Mouse (Mus musculus) forebrain, postnatal 0 days (tissue): ENCODE measurements around the gene Elmo3. TPM values are rescaled to one million over a fixed set of nuclear protein-coding genes. Genes with fewer than 3 reads are reported as not detected.

Experiments
- ATAC-seq: fragments of 200-750 bp; cut with Nextera tagmentation; 2 replicates; pipeline ENCODE4 v1.8.0; 2017; ENCODE audit warnings: mild to moderate bottlenecking, moderate library complexity
- DNase-seq: peaks from one replicate; pipeline ENCODE4 v3.0.0-alpha.2; 2015
- H3K27ac ChIP-seq: fragments of 300-500 bp; sonication (generic); 2 replicates; pipeline ENCODE4 v1.5.1; 2014; ENCODE audit warnings: low read depth, mild to moderate bottlenecking, antibody characterized with exemption, low read length, moderate library complexity, mixed read lengths
- H3K27me3 ChIP-seq: fragments of 300-500 bp; sonication (generic); 2 replicates; pipeline ENCODE4 v1.6.1; 2014; ENCODE audit warnings: mild to moderate bottlenecking, low read length, mixed read lengths; ENCODE audit not compliant: insufficient read depth
- H3K36me3 ChIP-seq: fragments of 300-500 bp; sonication (generic); 2 replicates; pipeline ENCODE4 v1.6.1; 2014; ENCODE audit warnings: mild to moderate bottlenecking, moderate library complexity; ENCODE audit not compliant: insufficient read depth
- H3K4me1 ChIP-seq: fragments of 300-500 bp; sonication (generic); 2 replicates; pipeline ENCODE4 v1.6.1; 2014; ENCODE audit warnings: antibody characterized with exemption; ENCODE audit not compliant: insufficient read depth
- H3K4me2 ChIP-seq: fragments of 300-500 bp; sonication (generic); 2 replicates; pipeline ENCODE4 v1.6.1; 2014; ENCODE audit warnings: low read depth, mild to moderate bottlenecking, moderate library complexity
- H3K4me3 ChIP-seq: fragments of 300-500 bp; sonication (generic); 2 replicates; pipeline ENCODE4 v1.5.1; 2014; ENCODE audit warnings: low read depth, low read length, mixed read lengths
- H3K9ac ChIP-seq: fragments of 300-500 bp; sonication (generic); 2 replicates; pipeline ENCODE4 v1.6.1; 2014; ENCODE audit warnings: mild to moderate bottlenecking
- H3K9me3 ChIP-seq: fragments of 300-500 bp; sonication (generic); 2 replicates; pipeline ENCODE4 v1.6.1; 2016; ENCODE audit warnings: low read length
- CTCF ChIP-seq: sonication (generic); IDR thresholded peaks from 2 replicates; pipeline ENCODE4 v1.5.1; 2016; ENCODE audit warnings: antibody characterized with exemption, control low read depth, low read depth
- WGBS: fragments of 180-500 bp; shearing (Covaris S2); extraction: QIAGEN DNeasy Blood & Tissue Kit; methylation state at CpG from one replicate; pipeline ENCODE4 v1.1.7; 2014; 5-methylcytosine and 5-hydroxymethylcytosine counted together
- polyA plus RNA-seq: library from polyadenylated mRNA; unstranded; fragments of >200 nt; fragmentation: Nextera tagmentation; extraction: Ambion mirVana; gene quantifications from 2 replicates; pipeline ENCODE4 v1.2.1, GENCODE M21; 2015
- total RNA-seq: library from RNA; depleted of rRNA; stranded (reverse); fragments of >200 nt; gene quantifications from 2 replicates; pipeline ENCODE4 v1.2.3, GENCODE M21; 2014

The Elmo3 gene
- total and polyA plus RNA-seq, 2 experiments from 2014 or later: 0.86 to 1.1 TPM

GRCm38 (mm10) chr8:105347428-105348221 is 42.2 kb downstream of the Elmo3 start, which contains the start of gene Fhod1:
TSS of gene Fhod1 (minus strand) at chr8:105347953.
- peak within 1 kb of the TSS; percentile 74 for H3K9ac ChIP-seq
- under 1% methylated on average over 53 of the region's 53 CpGs for whole genome bisulfite sequencing
- peaks cover 11% of the 10 kb centered on the region; the same call in 1 of the 2 replicates for H3K4me1 ChIP-seq
- no peaks in the 10 kb centered on the region for H3K9me3 ChIP-seq
- H3K27me3 ChIP-seq: no peaks in the 10 kb centered on the region; the same call in 1 of the 2 replicates
- peak within 1 kb of the TSS; percentile 98 for H3K4me2 ChIP-seq
- H3K27ac ChIP-seq: peak within 1 kb of the TSS; percentile 67
- TF ChIP-seq CTCF: peak; percentile 39
- H3K36me3 ChIP-seq: no peaks in the 10 kb centered on the region
- ATAC-seq (peak; percentile 90), DNase-seq (peak; percentile 88)
- H3K4me3 ChIP-seq: peak within 1 kb of the TSS; percentile 66

- Histone ChIP-seq H3K9ac (peak within 1 kb of the TSS; percentile 74), H3K9me3 (no peaks in the 10 kb centered on the region), H3K27ac (peak within 1 kb of the TSS; percentile 67), H3K4me3 (peak within 1 kb of the TSS; percentile 66), H3K4me1 (peaks cover 11% of the 10 kb centered on the region; the same call in 1 of the 2 replicates), H3K4me2 (peak within 1 kb of the TSS; percentile 98), H3K27me3 (no peaks in the 10 kb centered on the region; the same call in 1 of the 2 replicates), H3K36me3 (no peaks in the 10 kb centered on the region)
- WGBS: 2% methylated on average over 34 of the region's 34 CpGs
- DNase-seq (peak; percentile 76), ATAC-seq (peak; percentile 10)
- peak; percentile 50 for TF ChIP-seq CTCF
Measured at GRCm38 (mm10) chr8:105348450-105349095, 43.2 kb downstream of the Elmo3 start, which contains the start of gene Slc9a5. TSS of gene Slc9a5 (plus strand) at chr8:105348843.

GRCm38 (mm10) chr8:105349096-105349771 is 43.8 kb downstream of the Elmo3 start:
- 5% methylated on average over 44 of the region's 48 CpGs for WGBS
- Histone ChIP-seq H3K4me3 (peak overlapping the region; percentile 66), H3K9me3 (no peaks in the 10 kb centered on the region), H3K27ac (peak overlapping the region; percentile 67), H3K9ac (peak overlapping the region; percentile 74), H3K36me3 (no peaks in the 10 kb centered on the region), H3K4me1 (peaks cover 11% of the 10 kb centered on the region; the same call in 1 of the 2 replicates), H3K27me3 (no peaks in the 10 kb centered on the region; the same call in 1 of the 2 replicates), H3K4me2 (peak overlapping the region; percentile 98)
- ATAC-seq: peak; percentile 70
- peak; percentile 72 for DNase-seq
- TF ChIP-seq CTCF: no peak

GRCm38 (mm10) chr8:105350186-105350585 is 44.8 kb downstream of the Elmo3 start:
- H3K4me2 ChIP-seq: peak overlapping the region; percentile 98
- H3K27me3 ChIP-seq: no peaks in the 10 kb centered on the region; the same call in 1 of the 2 replicates
- no peak for TF ChIP-seq CTCF
- H3K4me3 ChIP-seq: peak overlapping the region; percentile 66
- DNase-seq (peak; percentile 25), ATAC-seq (no peak)
- no peaks in the 10 kb centered on the region for H3K36me3 ChIP-seq
- 28% methylated on average over 7 of the region's 7 CpGs for WGBS
- H3K27ac ChIP-seq: no peak overlapping the region; the same call in 1 of the 2 replicates
- H3K9ac ChIP-seq: peak overlapping the region; percentile 74
- peaks cover 11% of the 10 kb centered on the region; the same call in 1 of the 2 replicates for H3K4me1 ChIP-seq
- no peaks in the 10 kb centered on the region for H3K9me3 ChIP-seq

GRCm38 (mm10) chr8:105353583-105354135 is 48.3 kb downstream of the Elmo3 start:
- no peak for ATAC-seq

GRCm38 (mm10) chr8:105354549-105354948 is 49.1 kb downstream of the Elmo3 start:
- no peak for ATAC-seq

More at GRCm38 (mm10) chr8:105353583-105354135, 48.3 kb downstream of the Elmo3 start:
- Histone ChIP-seq H3K27me3 (no peaks in the 10 kb centered on the region), H3K36me3 (peaks cover 26% of the 10 kb centered on the region), H3K4me1 (peaks cover 7% of the 10 kb centered on the region; the same call in 1 of the 2 replicates), H3K9me3 (no peaks in the 10 kb centered on the region), H3K4me2 (no peak overlapping the region), H3K9ac (no peak overlapping the region), H3K27ac (no peak overlapping the region), H3K4me3 (no peak overlapping the region)
- WGBS: 74% methylated on average over 8 of the region's 8 CpGs
- no peak for DNase-seq
- TF ChIP-seq CTCF: no peak

More at GRCm38 (mm10) chr8:105354549-105354948, 49.1 kb downstream of the Elmo3 start:
- Histone ChIP-seq H3K9ac (no peak overlapping the region), H3K27me3 (no peaks in the 10 kb centered on the region), H3K36me3 (peaks cover 29% of the 10 kb centered on the region), H3K4me2 (no peak overlapping the region), H3K9me3 (no peaks in the 10 kb centered on the region), H3K4me1 (peaks cover 7% of the 10 kb centered on the region; the same call in 1 of the 2 replicates), H3K27ac (no peak overlapping the region), H3K4me3 (no peak overlapping the region)
- DNase-seq: no peak
- TF ChIP-seq CTCF: no peak
- 92% methylated on average over 4 of the region's 4 CpGs for WGBS
